Mouse (Mus musculus) CH12.LX (cell line): ENCODE measurements around the gene Inpp5a.

Experiments
- CTCF ChIP-seq, 2 experiments: IDR thresholded peaks in 1 of 2; conservative IDR thresholded peaks in 1 of 2; 2 replicates each; pipeline ENCODE4 v1.5.1; 2011 to 2012; ENCODE audit warnings: low read depth in 2 of 2, low read length in 2 of 2, improper control_type of control experiment in 1 of 2, inconsistent platforms in 1 of 2, mild to moderate bottlenecking in 1 of 2, moderate library complexity in 1 of 2
- ELF1 ChIP-seq: IDR thresholded peaks from 2 replicates; pipeline ENCODE4 v1.6.1; 2014; ENCODE audit warnings: low read depth, mild to moderate bottlenecking, inconsistent platforms, low read length, improper control_type of control experiment
- EP300 ChIP-seq: IDR thresholded peaks from 2 replicates; pipeline ENCODE4 v1.6.1; 2011; ENCODE audit warnings: low read length, improper control_type of control experiment
- POLR2A ChIP-seq: IDR thresholded peaks from 2 replicates; pipeline ENCODE4 v1.6.1; 2011; ENCODE audit warnings: low read depth, mild to moderate bottlenecking, improper control_type of control experiment, low read length
- RAD21 ChIP-seq: IDR thresholded peaks from 2 replicates; pipeline ENCODE4 v1.6.1; 2011; ENCODE audit warnings: low read depth, mild to moderate bottlenecking, low read length, improper control_type of control experiment, moderate library complexity
- ZKSCAN1 ChIP-seq: IDR thresholded peaks from 2 replicates; pipeline ENCODE4 v1.6.1; 2012; ENCODE audit warnings: low read depth, inconsistent platforms, low read length, improper control_type of control experiment, borderline replicate concordance

DNA sequence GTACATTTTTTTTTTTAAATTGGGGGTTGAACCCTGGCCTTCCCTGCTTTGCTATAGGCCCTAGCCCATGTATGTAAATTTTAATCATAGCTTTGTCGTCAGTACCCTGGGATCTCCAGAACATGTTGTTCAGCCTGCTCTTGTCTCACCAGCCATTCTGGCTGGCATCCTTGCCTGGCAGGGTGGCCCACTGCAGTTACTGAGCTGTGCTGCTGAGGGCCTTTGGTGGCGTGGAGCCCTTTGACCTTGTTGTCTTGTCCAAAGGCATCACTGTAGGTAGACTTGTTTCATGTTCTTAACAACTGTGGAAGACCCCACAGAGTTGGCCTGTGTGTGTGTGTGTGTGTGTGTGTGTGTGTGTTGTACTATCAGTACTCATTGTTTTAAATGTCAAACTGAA, 3.2 kb downstream of the Inpp5a start:
- TF ChIP-seq CTCF (conservative IDR thresholded peaks at IDR 0.05 in 1 of 2, IDR thresholded peaks at IDR 0.05 in 1 of 2; ENCODE audit: low read depth in 2 of 2, low read length in 2 of 2) (no peak), ZKSCAN1 (no peak), RAD21 (no peak), POLR2A (no peak), ELF1 (no peak), EP300 (no peak)
